Mouse (Mus musculus): ENCODE measurements at regions not wholly inside any gene's neighbourhood (a gene's known extent, or its start where the extent isn't known, plus 50 kb on each side); places are given as distances from the start of the nearest gene placed in this dataset.
A peak's percentile ranks its signal among the peaks of the same experiment; 100 is the strongest.

GRCm38 (mm10) chrX:10984894-10985293 is 270.1 kb downstream of the Mid1ip1 start:
- H3K4me1 ChIP-seq (ENCODE audit: control insufficient read depth, insufficient read depth, low read length) = no peaks in the 10 kb centered on the region
- H3K4me2 ChIP-seq (ENCODE audit: low read depth, low read length) = no peak overlapping the region
- H3K27ac ChIP-seq (ENCODE audit: low read depth, low read length) = no peak overlapping the region
- H3K9ac ChIP-seq (replicated peaks; ENCODE audit: low read depth, low read length) = no peak overlapping the region
- H3K4me3 ChIP-seq (ENCODE audit: low read depth, low read length) = no peak overlapping the region
- no peaks in the 10 kb centered on the region for H3K9me3 ChIP-seq (ENCODE audit: control insufficient read depth, low read length)
- no peak for ATAC-seq (ENCODE audit: low read depth)
- H3K27me3 ChIP-seq (ENCODE audit: control insufficient read depth, insufficient read depth, low read length) = no peaks in the 10 kb centered on the region
- WGBS = 88% methylated on average over 7 of the region's 7 CpGs
- no peaks in the 10 kb centered on the region for H3K36me3 ChIP-seq (ENCODE audit: control insufficient read depth, insufficient read depth, low read length)

GRCm38 (mm10) chrX:10991871-10992210 is 277.0 kb downstream of the Mid1ip1 start:
- Histone ChIP-seq H3K9me3 (ENCODE audit: control insufficient read depth, low read length) (no peaks in the 10 kb centered on the region), H3K9ac (replicated peaks; ENCODE audit: low read depth, low read length) (no peak overlapping the region), H3K4me1 (ENCODE audit: control insufficient read depth, insufficient read depth, low read length) (0 out of 2 replicates have a peak, but pooled peaks cover 2% of the 10 kb centered on the region), H3K4me2 (ENCODE audit: low read depth, low read length) (peak overlapping the region; percentile 41; the same call in 1 of the 2 replicates), H3K27me3 (ENCODE audit: control insufficient read depth, insufficient read depth, low read length) (no peaks in the 10 kb centered on the region), H3K27ac (ENCODE audit: low read depth, low read length) (peak overlapping the region; percentile 60; the same call in 1 of the 2 replicates), H3K4me3 (ENCODE audit: low read depth, low read length) (0 out of 2 replicates have a peak overlapping the region, but pooled peaks have one; percentile 1), H3K36me3 (ENCODE audit: control insufficient read depth, insufficient read depth, low read length) (no peaks in the 10 kb centered on the region)
- peak; percentile 26; the same call in 1 of the 2 replicates for ATAC-seq (ENCODE audit: low read depth)
- 14% methylated on average over 6 of the region's 6 CpGs for WGBS

DNA sequence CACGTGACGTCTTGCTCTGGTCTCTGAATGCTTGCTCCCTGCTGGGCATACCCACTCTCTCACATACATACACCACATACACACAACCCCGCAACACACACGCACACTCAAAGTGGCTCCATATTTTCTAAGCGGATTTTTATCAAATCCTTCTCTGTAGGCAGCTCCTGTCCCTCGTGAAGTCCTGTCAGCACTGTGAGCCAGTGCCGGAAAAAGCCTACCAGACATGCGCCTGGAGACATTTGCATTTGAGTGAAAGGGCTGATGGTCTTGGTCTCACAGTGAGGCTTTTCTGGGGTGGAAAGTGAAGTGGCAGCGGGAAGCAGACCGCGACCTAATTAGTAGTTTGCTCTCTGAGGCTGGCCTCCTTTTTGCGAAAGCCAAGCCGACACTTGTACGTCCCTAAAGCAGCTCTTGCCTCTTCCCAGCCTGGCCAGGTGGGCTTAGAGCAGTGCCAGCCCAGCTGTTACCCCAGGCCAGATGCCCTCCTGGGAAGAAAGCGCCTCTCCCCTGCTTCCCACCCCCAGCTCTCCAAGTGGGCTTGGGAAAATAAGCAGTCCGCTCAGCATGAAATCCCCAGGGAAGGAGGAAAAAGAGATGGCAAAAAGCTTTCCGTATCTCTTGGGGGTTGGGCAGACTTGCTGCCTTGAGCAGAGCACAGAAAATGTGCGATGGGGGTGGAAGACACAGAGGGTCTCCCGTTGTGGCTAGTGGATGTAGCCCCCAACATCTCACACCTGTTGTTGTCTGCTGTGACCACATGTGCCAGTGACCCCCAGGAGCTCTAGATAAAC is 277.6 kb downstream of the Mid1ip1 start:
- ATAC-seq (ENCODE audit: low read depth) = peak; percentile 77

DNA sequence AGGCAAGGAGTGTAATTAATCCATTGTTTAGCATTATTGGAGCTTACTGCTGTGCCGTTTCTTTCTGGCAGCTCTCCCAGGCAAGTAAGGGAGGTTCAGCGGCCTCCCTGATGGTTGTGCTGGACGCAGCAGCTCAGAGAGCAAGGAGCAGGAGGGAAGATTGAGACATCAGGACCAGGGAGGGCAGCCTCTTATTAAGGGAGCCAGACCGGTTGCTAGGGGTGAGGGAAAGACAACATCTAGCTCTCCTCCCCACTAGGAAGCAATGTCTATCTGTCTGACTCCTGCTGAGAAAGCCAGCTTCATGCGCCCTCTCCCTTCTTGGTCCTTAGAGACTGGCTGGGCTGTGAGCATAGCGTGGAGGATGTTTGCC is 278.2 kb downstream of the Mid1ip1 start:
- peak overlapping the region; percentile 60; the same call in 1 of the 2 replicates for H3K27ac ChIP-seq (ENCODE audit: low read depth, low read length)
- ATAC-seq (ENCODE audit: low read depth) = peak; percentile 48; the same call in 1 of the 2 replicates
- 29% methylated on average over 6 of the region's 6 CpGs for WGBS
- no peak overlapping the region for H3K4me3 ChIP-seq (ENCODE audit: low read depth, low read length)
- no peaks in the 10 kb centered on the region for H3K9me3 ChIP-seq (ENCODE audit: control insufficient read depth, low read length)
- 0 out of 2 replicates have a peak, but pooled peaks cover 2% of the 10 kb centered on the region for H3K4me1 ChIP-seq (ENCODE audit: control insufficient read depth, insufficient read depth, low read length)
- no peaks in the 10 kb centered on the region for H3K36me3 ChIP-seq (ENCODE audit: control insufficient read depth, insufficient read depth, low read length)
- no peak overlapping the region for H3K9ac ChIP-seq (replicated peaks; ENCODE audit: low read depth, low read length)
- H3K4me2 ChIP-seq (ENCODE audit: low read depth, low read length) = 0 out of 2 replicates have a peak overlapping the region, but pooled peaks have one; percentile 41
- no peaks in the 10 kb centered on the region for H3K27me3 ChIP-seq (ENCODE audit: control insufficient read depth, insufficient read depth, low read length)

More for the DNA sequence above, 277.6 kb downstream of the Mid1ip1 start:
- H3K9me3 ChIP-seq (ENCODE audit: control insufficient read depth, low read length) = no peaks in the 10 kb centered on the region
- 0 out of 2 replicates have a peak overlapping the region, but pooled peaks have one; percentile 1 for H3K4me3 ChIP-seq (ENCODE audit: low read depth, low read length)
- 0 out of 2 replicates have a peak overlapping the region, but pooled peaks have one; percentile 25 for H3K9ac ChIP-seq (replicated peaks; ENCODE audit: low read depth, low read length)
- 0 out of 2 replicates have a peak, but pooled peaks cover 2% of the 10 kb centered on the region for H3K4me1 ChIP-seq (ENCODE audit: control insufficient read depth, insufficient read depth, low read length)
- peak overlapping the region; percentile 60 for H3K27ac ChIP-seq (ENCODE audit: low read depth, low read length)
- peak overlapping the region; percentile 41 for H3K4me2 ChIP-seq (ENCODE audit: low read depth, low read length)
- H3K27me3 ChIP-seq (ENCODE audit: control insufficient read depth, insufficient read depth, low read length) = no peaks in the 10 kb centered on the region
- 18% methylated on average over 19 of the region's 19 CpGs for WGBS
- H3K36me3 ChIP-seq (ENCODE audit: control insufficient read depth, insufficient read depth, low read length) = no peaks in the 10 kb centered on the region

DNA sequence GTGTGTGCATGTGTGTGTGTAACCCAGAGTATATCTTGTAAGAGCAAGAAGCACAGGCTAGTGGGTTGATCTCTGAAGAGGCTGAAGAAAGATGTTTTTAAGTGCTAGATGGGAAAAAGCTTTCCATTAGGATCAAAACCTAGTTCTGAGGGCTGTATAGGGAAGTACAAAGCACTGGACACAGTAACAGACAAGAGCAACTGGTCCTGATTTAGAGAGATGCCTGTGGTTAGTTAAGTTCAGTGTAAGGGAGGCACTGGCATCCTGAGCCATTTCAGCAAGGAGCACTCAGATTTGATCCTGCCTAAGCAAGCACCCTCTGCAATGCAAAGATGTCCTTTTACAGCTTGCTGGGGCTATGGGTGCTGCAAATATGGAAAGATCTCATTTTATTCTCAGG is 280.1 kb downstream of the Mid1ip1 start:
- Histone ChIP-seq H3K9me3 (ENCODE audit: control insufficient read depth, low read length) (no peaks in the 10 kb centered on the region), H3K9ac (replicated peaks; ENCODE audit: low read depth, low read length) (no peak overlapping the region), H3K36me3 (ENCODE audit: control insufficient read depth, insufficient read depth, low read length) (no peaks in the 10 kb centered on the region), H3K27ac (ENCODE audit: low read depth, low read length) (no peak overlapping the region), H3K4me3 (ENCODE audit: low read depth, low read length) (no peak overlapping the region), H3K4me1 (ENCODE audit: control insufficient read depth, insufficient read depth, low read length) (0 out of 2 replicates have a peak, but pooled peaks cover 2% of the 10 kb centered on the region), H3K4me2 (ENCODE audit: low read depth, low read length) (no peak overlapping the region), H3K27me3 (ENCODE audit: control insufficient read depth, insufficient read depth, low read length) (no peaks in the 10 kb centered on the region)
- ATAC-seq (ENCODE audit: low read depth) = no peak

GRCm38 (mm10) chrX:11001180-11001579 is 286.4 kb downstream of the Mid1ip1 start:
- H3K9me3 ChIP-seq (ENCODE audit: control insufficient read depth, low read length) = no peaks in the 10 kb centered on the region
- no peak overlapping the region for H3K27ac ChIP-seq (ENCODE audit: low read depth, low read length)
- 78% methylated on average over 3 of the region's 3 CpGs for WGBS
- H3K4me1 ChIP-seq (ENCODE audit: control insufficient read depth, insufficient read depth, low read length) = no peaks in the 10 kb centered on the region
- no peaks in the 10 kb centered on the region for H3K27me3 ChIP-seq (ENCODE audit: control insufficient read depth, insufficient read depth, low read length)
- H3K9ac ChIP-seq (replicated peaks; ENCODE audit: low read depth, low read length) = no peak overlapping the region
- H3K36me3 ChIP-seq (ENCODE audit: control insufficient read depth, insufficient read depth, low read length) = no peaks in the 10 kb centered on the region
- ATAC-seq (ENCODE audit: low read depth) = no peak
- no peak overlapping the region for H3K4me3 ChIP-seq (ENCODE audit: low read depth, low read length)
- no peak overlapping the region for H3K4me2 ChIP-seq (ENCODE audit: low read depth, low read length)

DNA sequence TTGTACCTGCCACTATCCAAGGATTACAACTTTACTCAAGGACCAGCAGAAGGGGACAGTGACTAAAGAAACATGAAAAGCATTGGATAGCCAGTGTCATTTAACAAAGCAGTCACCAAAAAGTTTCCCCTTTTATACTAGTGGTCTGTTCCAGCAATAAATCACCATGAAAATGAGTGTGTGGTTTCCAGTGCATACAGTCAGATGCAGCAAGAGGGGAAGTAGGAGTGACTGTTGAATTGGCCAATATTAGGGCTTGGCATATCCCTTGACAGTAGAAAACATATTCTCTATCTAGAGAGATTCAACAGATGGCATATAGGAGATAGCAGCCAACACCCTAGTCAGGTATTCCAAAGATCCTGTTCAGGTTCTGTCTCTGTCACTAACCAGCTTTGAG is 259.8 kb upstream of the H2al1a start:
- Histone ChIP-seq H3K4me2 (ENCODE audit: low read depth, low read length) (no peak overlapping the region), H3K36me3 (ENCODE audit: control insufficient read depth, insufficient read depth, low read length) (no peaks in the 10 kb centered on the region), H3K27ac (ENCODE audit: low read depth, low read length) (no peak overlapping the region), H3K27me3 (ENCODE audit: control insufficient read depth, insufficient read depth, low read length) (no peaks in the 10 kb centered on the region), H3K9ac (replicated peaks; ENCODE audit: low read depth, low read length) (no peak overlapping the region), H3K4me3 (ENCODE audit: low read depth, low read length) (no peak overlapping the region), H3K4me1 (ENCODE audit: control insufficient read depth, insufficient read depth, low read length) (no peaks in the 10 kb centered on the region), H3K9me3 (ENCODE audit: control insufficient read depth, low read length) (no peaks in the 10 kb centered on the region)
- ATAC-seq (ENCODE audit: low read depth) = no peak

DNA sequence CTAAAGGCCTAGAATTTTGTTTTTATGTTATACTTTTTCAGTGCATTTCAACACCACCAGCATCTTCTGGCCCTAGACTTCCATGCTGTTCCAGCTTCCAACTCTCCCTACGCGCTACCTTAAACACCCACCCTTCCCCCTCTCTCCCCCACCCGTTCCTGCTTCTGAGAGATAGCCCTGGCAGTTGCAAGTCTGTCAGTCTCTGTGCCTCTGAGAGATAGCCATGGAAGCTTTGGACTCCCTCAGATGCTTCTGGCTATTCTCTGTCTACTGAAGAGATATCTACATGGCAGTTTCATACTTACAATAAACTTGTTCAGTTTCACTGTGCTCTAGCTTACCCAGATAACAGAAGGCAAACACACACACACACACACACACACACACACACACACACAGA is 252.3 kb upstream of the H2al1a start:
- H3K9ac ChIP-seq (replicated peaks; ENCODE audit: low read depth, low read length) = no peak overlapping the region
- H3K9me3 ChIP-seq (ENCODE audit: control insufficient read depth, low read length) = no peaks in the 10 kb centered on the region
- H3K4me3 ChIP-seq (ENCODE audit: low read depth, low read length) = no peak overlapping the region
- WGBS = 92% methylated on average over 3 of the region's 3 CpGs
- no peaks in the 10 kb centered on the region for H3K36me3 ChIP-seq (ENCODE audit: control insufficient read depth, insufficient read depth, low read length)
- H3K27ac ChIP-seq (ENCODE audit: low read depth, low read length) = no peak overlapping the region
- H3K4me2 ChIP-seq (ENCODE audit: low read depth, low read length) = no peak overlapping the region
- ATAC-seq (ENCODE audit: low read depth) = no peak
- no peaks in the 10 kb centered on the region for H3K27me3 ChIP-seq (ENCODE audit: control insufficient read depth, insufficient read depth, low read length)
- H3K4me1 ChIP-seq (ENCODE audit: control insufficient read depth, insufficient read depth, low read length) = no peaks in the 10 kb centered on the region

DNA sequence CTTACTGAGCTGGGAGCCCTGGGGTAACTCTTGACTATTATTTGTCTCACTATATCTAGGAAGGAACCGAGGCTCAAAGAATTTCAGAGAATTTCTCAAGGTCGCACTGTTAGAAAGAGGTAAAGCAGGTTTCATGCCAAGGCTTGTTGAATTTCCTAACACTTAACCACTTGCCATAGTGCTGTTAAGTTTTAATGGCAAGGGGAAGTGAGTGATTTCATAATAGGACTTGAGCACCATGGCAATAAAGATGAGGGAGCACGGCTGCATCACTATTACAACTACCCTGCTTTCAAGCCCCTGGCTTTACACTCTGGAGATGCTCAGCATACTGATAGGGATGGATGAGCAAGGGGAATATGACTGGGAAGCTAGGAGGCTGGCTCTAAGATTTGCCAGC is 216.9 kb upstream of the H2al1a start:
- H3K4me1 ChIP-seq (ENCODE audit: control insufficient read depth, insufficient read depth, low read length) = no peaks in the 10 kb centered on the region
- WGBS = 59% methylated on average over 3 of the region's 3 CpGs
- no peaks in the 10 kb centered on the region for H3K27me3 ChIP-seq (ENCODE audit: control insufficient read depth, insufficient read depth, low read length)
- H3K36me3 ChIP-seq (ENCODE audit: control insufficient read depth, insufficient read depth, low read length) = no peaks in the 10 kb centered on the region
- no peaks in the 10 kb centered on the region for H3K9me3 ChIP-seq (ENCODE audit: control insufficient read depth, low read length)
- no peak overlapping the region for H3K9ac ChIP-seq (replicated peaks; ENCODE audit: low read depth, low read length)
- ATAC-seq (ENCODE audit: low read depth) = no peak
- no peak overlapping the region for H3K27ac ChIP-seq (ENCODE audit: low read depth, low read length)
- H3K4me2 ChIP-seq (ENCODE audit: low read depth, low read length) = no peak overlapping the region
- H3K4me3 ChIP-seq (ENCODE audit: low read depth, low read length) = no peak overlapping the region
